Mouse (Mus musculus) liver, embryonic 11.5 days (tissue): ENCODE results near the gene Ice1. TPM values are rescaled to one million over a fixed set of nuclear protein-coding genes. Genes with fewer than 3 reads are reported as not detected.

Source experiments
- ATAC-seq: fragments of 200-750 bp; cut with Nextera tagmentation; replicated peaks from 2 replicates; pipeline ENCODE4 v1.8.0; 2017; ENCODE audit warnings: moderate number of reproducible peaks, mild to moderate bottlenecking, moderate TSS enrichment, moderate library complexity; ENCODE audit not compliant: low FRiP score
- DNase-seq: peaks from one replicate; pipeline ENCODE4 v3.0.0-alpha.2; 2017; ENCODE audit warnings: low spot score
- H3K27ac ChIP-seq: fragments of 300-500 bp; sonication (generic); 2 replicates; pipeline ENCODE4 v1.5.1; 2014; ENCODE audit warnings: mild to moderate bottlenecking, low read depth, low read length, control low read depth
- H3K27me3 ChIP-seq: fragments of 300-500 bp; sonication (generic); replicated peaks from 2 replicates; pipeline ENCODE4 v1.6.1; 2014; ENCODE audit warnings: low read length, mixed read lengths; ENCODE audit not compliant: control insufficient read depth, insufficient read depth
- H3K36me3 ChIP-seq: fragments of 300-500 bp; sonication (generic); 2 replicates; pipeline ENCODE4 v1.6.1; 2014; ENCODE audit warnings: mild to moderate bottlenecking, low read length, moderate library complexity, mixed read lengths; ENCODE audit not compliant: control insufficient read depth, insufficient read depth
- H3K4me1 ChIP-seq: fragments of 300-500 bp; sonication (generic); replicated peaks from 2 replicates; pipeline ENCODE4 v1.6.1; 2014; ENCODE audit warnings: low read length, mixed read lengths; ENCODE audit not compliant: control insufficient read depth, insufficient read depth
- H3K4me2 ChIP-seq: fragments of 300-500 bp; sonication (generic); 2 replicates; pipeline ENCODE4 v1.6.1; 2014; ENCODE audit warnings: mild to moderate bottlenecking, control low read depth, moderate library complexity
- H3K4me3 ChIP-seq: fragments of 300-500 bp; sonication (generic); 2 replicates; pipeline ENCODE4 v1.5.1; 2014; ENCODE audit warnings: low read depth, low read length, control low read depth
- H3K9ac ChIP-seq: fragments of 300-500 bp; sonication (generic); 2 replicates; pipeline ENCODE4 v1.6.1; 2014; ENCODE audit warnings: low read depth, low read length, control low read depth
- H3K9me3 ChIP-seq: fragments of 300-500 bp; sonication (generic); 2 replicates; pipeline ENCODE4 v1.6.1; 2016; ENCODE audit warnings: low read length, inconsistent platforms, mixed read lengths; ENCODE audit not compliant: control insufficient read depth
- WGBS: fragments of 180-500 bp; shearing (Covaris S2); extraction: QIAGEN DNeasy Blood & Tissue Kit; methylation state at CpG from one replicate; pipeline ENCODE4 v1.1.7; 2014; 5-methylcytosine and 5-hydroxymethylcytosine counted together
- polyA plus RNA-seq: library from polyadenylated mRNA; unstranded; fragments of >200 nt; fragmentation: Nextera tagmentation; extraction: Ambion mirVana; gene quantifications from 2 replicates; pipeline ENCODE4 v1.2.1, GENCODE M21; 2014

Ice1 gene
- polyA plus RNA-seq, 1 experiment from 2014 or later: 19.5 TPM

DNA sequence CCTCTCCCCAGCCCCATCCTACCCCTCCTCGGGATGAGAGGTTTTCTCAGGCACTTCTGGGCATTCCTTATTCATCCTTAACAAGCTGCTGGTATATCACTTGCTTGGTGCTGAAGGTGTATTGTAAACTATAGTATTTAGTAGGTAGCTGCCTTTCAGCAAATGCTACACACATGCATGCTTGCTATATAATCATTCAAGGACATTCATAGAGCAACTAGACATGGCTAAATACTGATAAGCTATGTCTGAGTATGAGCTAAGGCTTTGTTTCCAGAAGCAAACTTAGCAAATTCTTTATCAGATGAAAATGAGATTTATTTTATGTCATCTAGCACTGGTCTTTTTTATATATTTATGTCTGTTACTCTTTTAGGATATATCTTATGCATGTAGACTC lies 11.8 kb downstream of the Ice1 start:
- 84% methylated on average over 1 of the region's 1 CpGs for WGBS
- peak; percentile 45; the same call in 1 of the 2 replicates for ATAC-seq

DNA sequence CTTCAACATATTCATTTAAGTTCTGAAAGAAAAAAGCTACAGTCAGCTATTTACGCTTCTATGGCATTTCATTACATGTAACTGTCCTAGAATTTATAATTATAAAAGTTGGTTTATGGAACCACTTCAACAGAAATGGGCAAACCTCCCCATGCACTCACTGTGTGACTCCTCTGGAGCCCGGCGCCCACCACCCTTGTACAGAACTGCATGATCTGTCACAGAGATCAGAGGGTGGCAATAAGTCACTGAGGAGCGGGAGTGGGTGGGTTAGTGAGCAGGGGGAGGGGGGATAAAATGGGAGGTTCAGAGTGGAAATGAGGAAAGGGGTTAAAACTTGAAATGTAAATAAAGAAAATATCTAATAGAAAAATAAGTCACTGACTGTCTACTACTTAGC lies 13.0 kb downstream of the Ice1 start:
- H3K4me1 ChIP-seq: peaks cover 5% of the 10 kb centered on the region
- H3K4me3 ChIP-seq: no peak overlapping the region
- no peak for DNase-seq
- H3K27ac ChIP-seq: no peak overlapping the region
- H3K9me3 ChIP-seq: no peaks in the 10 kb centered on the region
- no peak overlapping the region for H3K4me2 ChIP-seq
- peaks cover 5% of the 10 kb centered on the region; the same call in 1 of the 2 replicates for H3K36me3 ChIP-seq
- H3K9ac ChIP-seq: no peak overlapping the region
- 85% methylated on average over 4 of the region's 4 CpGs for WGBS
- H3K27me3 ChIP-seq: no peaks in the 10 kb centered on the region
- ATAC-seq: no peak

More for the DNA sequence above, 11.8 kb downstream of the Ice1 start:
- Histone ChIP-seq H3K9me3 (no peaks in the 10 kb centered on the region), H3K27ac (no peak overlapping the region), H3K36me3 (no peaks in the 10 kb centered on the region), H3K4me3 (no peak overlapping the region), H3K4me2 (no peak overlapping the region), H3K27me3 (no peaks in the 10 kb centered on the region), H3K9ac (no peak overlapping the region), H3K4me1 (peaks cover 5% of the 10 kb centered on the region)
- DNase-seq: no peak

DNA sequence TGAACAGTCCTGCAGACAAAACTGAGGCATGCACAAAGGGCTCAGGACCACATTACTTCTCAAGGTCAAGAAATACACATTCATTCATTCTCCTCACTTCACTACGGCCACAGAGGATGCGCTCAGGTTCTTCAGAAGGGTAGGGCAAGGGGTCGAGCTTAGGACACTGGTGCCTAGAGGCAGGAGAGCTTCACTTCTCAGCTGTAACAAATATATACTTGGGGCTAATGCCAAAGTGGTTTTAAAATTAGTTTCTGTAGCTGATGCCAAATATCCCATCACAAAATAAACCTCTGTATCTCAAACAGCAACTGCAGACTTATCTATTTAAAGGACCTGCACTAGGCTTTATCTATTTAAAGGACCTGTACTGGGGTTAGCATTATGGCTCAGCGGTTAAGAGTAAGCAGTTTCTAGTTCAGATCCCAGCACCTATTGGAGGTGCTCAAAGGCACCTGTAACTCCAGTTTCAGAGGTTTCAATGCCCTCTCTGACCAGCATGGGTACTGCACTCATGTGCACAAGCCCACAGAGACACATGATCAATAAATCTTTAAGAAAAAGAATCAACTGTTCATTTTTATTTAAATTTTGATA lies 14.9 kb downstream of the Ice1 start:
- no peaks in the 10 kb centered on the region for H3K27me3 ChIP-seq
- no peaks in the 10 kb centered on the region for H3K9me3 ChIP-seq
- WGBS: 88% methylated on average over 4 of the region's 4 CpGs
- H3K9ac ChIP-seq: no peak overlapping the region
- peaks cover 5% of the 10 kb centered on the region for H3K4me1 ChIP-seq
- H3K4me2 ChIP-seq: no peak overlapping the region
- H3K4me3 ChIP-seq: no peak overlapping the region
- DNase-seq (no peak), ATAC-seq (no peak)
- H3K27ac ChIP-seq: no peak overlapping the region
- H3K36me3 ChIP-seq: peaks cover 15% of the 10 kb centered on the region; the same call in 1 of the 2 replicates

DNA sequence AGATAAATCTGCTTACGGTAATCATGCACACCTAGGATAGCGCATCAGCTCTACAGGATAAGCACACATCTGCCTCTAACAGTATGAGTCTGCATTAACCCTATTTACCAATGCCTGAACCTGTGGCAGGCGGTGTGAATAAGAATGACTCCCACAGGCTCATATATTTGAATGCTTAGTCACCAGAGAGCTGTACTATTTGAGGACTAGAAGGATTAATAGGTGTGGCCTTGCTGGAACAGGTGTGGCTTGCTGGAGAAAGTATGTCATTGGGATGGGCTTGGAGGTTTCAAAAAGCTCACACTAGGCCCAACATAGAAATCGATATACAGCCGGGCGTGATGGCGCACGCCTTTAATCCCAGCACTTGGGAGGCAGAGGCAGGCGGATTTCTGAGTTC lies 15.9 kb downstream of the Ice1 start:
- Histone ChIP-seq H3K4me1 (peaks cover 5% of the 10 kb centered on the region), H3K27me3 (no peaks in the 10 kb centered on the region), H3K27ac (no peak overlapping the region), H3K4me2 (no peak overlapping the region), H3K4me3 (no peak overlapping the region), H3K9me3 (no peaks in the 10 kb centered on the region), H3K36me3 (peaks cover 20% of the 10 kb centered on the region), H3K9ac (no peak overlapping the region)
- no peak for ATAC-seq
- DNase-seq: no peak
- 91% methylated on average over 9 of the region's 9 CpGs for WGBS

DNA sequence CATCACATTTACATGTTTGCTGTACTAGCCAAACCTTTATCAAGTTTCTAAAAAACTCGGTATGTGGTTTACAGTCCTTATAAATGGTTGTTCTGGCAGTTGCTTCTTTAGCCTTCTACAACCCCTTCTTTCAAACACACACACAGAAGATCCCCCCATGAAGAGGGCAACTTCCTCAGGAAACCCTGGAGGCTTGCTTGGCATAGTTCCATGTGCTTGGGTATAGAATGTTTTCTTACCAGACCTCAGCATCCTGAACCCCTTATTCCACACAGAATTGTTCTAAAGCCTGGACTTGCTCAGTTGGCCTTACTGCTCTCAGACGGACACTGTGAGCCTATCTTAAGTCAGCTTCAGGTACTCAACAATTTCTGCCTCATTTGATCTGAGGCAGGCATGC lies 24.6 kb downstream of the Ice1 start:
- DNase-seq: no peak
- peaks cover 28% of the 10 kb centered on the region for H3K36me3 ChIP-seq
- 88% methylated on average over 2 of the region's 2 CpGs for WGBS

DNA sequence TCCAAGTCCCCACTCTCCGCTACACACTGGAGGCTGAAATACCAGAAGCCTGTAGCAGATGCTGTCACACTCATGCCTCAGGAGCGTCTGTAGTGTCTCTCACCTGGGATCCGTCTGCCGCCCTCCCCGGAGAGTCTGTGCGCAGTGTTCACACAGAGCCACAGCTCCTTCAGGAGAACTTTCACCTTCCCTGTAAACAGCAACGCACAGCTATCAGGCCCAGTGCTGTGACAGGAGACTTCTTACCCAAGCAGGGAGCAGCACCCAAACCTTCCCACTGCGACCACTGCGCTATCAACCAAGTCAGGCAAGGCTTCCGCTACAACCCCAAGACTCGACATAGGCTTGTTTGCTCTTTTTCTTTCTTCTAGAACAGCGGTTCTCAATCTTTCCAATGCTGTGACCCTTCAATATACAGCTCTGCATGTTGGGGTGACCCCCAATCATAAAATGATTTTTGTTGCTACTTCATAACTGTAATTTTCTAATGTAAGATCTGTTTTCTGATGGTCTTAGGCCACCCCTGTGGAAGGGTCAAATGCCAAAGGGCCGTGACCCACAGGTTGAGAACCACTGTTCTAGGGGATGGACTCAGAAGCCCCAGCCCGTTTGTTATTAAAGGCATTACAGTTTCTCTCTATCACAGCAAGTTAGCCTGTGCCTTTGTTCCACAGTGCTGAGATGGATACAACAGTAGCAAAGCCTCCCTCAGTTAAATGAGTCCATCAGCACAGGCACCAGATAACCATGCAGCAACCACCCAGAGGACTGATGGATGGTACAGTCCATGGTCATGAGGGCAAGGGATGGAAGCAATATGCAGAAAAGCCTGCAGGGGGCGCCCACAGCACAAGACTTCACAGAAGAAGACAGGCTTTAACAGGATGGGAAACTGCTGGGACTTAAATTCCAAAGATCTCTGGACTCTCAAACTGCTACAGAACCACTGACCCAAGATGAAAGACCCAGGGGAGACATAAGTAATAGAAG lies 26.7 kb downstream of the Ice1 start:
- H3K9ac ChIP-seq: no peak overlapping the region
- DNase-seq (no peak), ATAC-seq (no peak)
- peaks cover 27% of the 10 kb centered on the region for H3K36me3 ChIP-seq
- no peaks in the 10 kb centered on the region for H3K4me1 ChIP-seq
- 84% methylated on average over 15 of the region's 15 CpGs for WGBS
- H3K4me2 ChIP-seq: no peak overlapping the region
- no peaks in the 10 kb centered on the region for H3K9me3 ChIP-seq
- no peaks in the 10 kb centered on the region for H3K27me3 ChIP-seq
- H3K4me3 ChIP-seq: no peak overlapping the region
- H3K27ac ChIP-seq: no peak overlapping the region

More for the DNA sequence above, 24.6 kb downstream of the Ice1 start:
- H3K27ac ChIP-seq: no peak overlapping the region
- H3K4me2 ChIP-seq: no peak overlapping the region
- no peak overlapping the region for H3K4me3 ChIP-seq
- no peaks in the 10 kb centered on the region for H3K27me3 ChIP-seq
- H3K9ac ChIP-seq: no peak overlapping the region
- H3K9me3 ChIP-seq: no peaks in the 10 kb centered on the region
- no peak for ATAC-seq
- H3K4me1 ChIP-seq: no peaks in the 10 kb centered on the region; the same call in 1 of the 2 replicates

DNA sequence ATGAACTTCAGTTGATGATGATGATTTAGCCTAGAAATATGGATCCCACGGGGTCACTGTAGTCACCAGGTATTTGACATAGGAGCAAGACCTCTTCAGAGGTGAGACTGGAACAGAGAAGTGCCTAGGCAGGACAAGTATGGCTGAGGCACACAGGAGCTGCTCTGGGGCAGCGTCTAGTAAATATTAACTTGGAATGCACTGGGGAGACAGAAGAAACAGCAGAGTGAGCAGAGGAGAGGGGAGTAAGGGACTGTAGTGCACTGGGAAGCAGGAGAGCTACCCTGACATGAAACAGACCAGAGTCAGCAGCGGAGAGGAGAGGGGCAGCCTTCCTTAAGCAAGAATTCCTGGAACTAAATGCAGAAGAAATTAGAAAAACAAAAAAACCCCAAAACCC lies 27.8 kb downstream of the Ice1 start:
- H3K4me1 ChIP-seq: no peaks in the 10 kb centered on the region
- H3K36me3 ChIP-seq: peaks cover 33% of the 10 kb centered on the region
- ATAC-seq (no peak), DNase-seq (no peak)
- no peak overlapping the region for H3K27ac ChIP-seq
- no peak overlapping the region for H3K4me2 ChIP-seq
- H3K4me3 ChIP-seq: no peak overlapping the region
- no peak overlapping the region for H3K9ac ChIP-seq
- no peaks in the 10 kb centered on the region for H3K9me3 ChIP-seq
- H3K27me3 ChIP-seq: no peaks in the 10 kb centered on the region
- 81% methylated on average over 3 of the region's 3 CpGs for WGBS

DNA sequence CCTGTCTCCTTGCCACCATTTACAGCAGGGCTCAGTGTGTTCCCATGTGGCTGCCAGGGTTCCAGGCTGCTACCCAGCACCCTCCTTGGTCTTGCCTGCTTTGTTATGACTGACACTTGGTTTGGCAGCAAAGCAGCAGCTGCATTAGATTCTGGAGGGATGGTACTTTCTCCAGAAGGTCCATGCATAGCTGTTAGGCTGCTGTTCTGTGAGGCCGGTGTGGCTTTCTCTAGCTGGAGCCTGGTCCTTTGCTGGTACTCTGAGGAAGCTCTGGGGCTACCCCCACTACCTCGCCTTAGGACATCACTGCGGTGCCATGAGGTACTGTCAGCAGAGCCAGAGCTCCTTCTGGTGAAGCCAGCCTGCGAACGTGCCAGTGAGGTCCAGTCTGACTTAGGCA lies 32.1 kb downstream of the Ice1 start:
- H3K27ac ChIP-seq: no peak overlapping the region
- 96% methylated on average over 5 of the region's 5 CpGs for WGBS
- ATAC-seq (no peak), DNase-seq (no peak)
- H3K9me3 ChIP-seq: no peaks in the 10 kb centered on the region
- no peaks in the 10 kb centered on the region for H3K27me3 ChIP-seq
- H3K9ac ChIP-seq: no peak overlapping the region
- H3K4me3 ChIP-seq: no peak overlapping the region
- peaks cover 29% of the 10 kb centered on the region for H3K36me3 ChIP-seq
- no peak overlapping the region for H3K4me2 ChIP-seq
- H3K4me1 ChIP-seq: no peaks in the 10 kb centered on the region
